Mouse (Mus musculus) brain, embryonic 14.5 days (tissue): ENCODE measurements around the gene Tbc1d30. TPM values are rescaled to one million over a fixed set of nuclear protein-coding genes. Genes with fewer than 3 reads are reported as not detected.

Source experiments
- DNase-seq: peaks from one replicate; pipeline ENCODE4 v3.0.0-alpha.2; 2011; ENCODE audit warnings: low read depth
- CTCF ChIP-seq: fragments of 200-500 bp; IDR thresholded peaks from 2 replicates; pipeline ENCODE4 v1.5.1; 2012; ENCODE audit warnings: inconsistent platforms, mild to moderate bottlenecking, moderate library complexity, borderline replicate concordance; ENCODE audit not compliant: insufficient read depth, insufficient read length; ENCODE audit errors: extremely low read depth
- POLR2A ChIP-seq: fragments of 200-500 bp; IDR thresholded peaks from 2 replicates; pipeline ENCODE4 v1.6.1; 2012; ENCODE audit warnings: mild to moderate bottlenecking, inconsistent platforms, borderline replicate concordance; ENCODE audit not compliant: poor library complexity, insufficient read depth, insufficient read length, severe bottlenecking; ENCODE audit errors: extremely low read depth
- polyA plus RNA-seq: library from polyadenylated mRNA; depleted of rRNA; stranded (reverse); fragments of >200 nt; gene quantifications from 2 replicates; pipeline ENCODE4 v1.2.3, GENCODE M21; 2012; rRNA removed

Gene Tbc1d30
- 13.9 and 25.1 TPM in 2 replicates for polyA plus RNA-seq

DNA sequence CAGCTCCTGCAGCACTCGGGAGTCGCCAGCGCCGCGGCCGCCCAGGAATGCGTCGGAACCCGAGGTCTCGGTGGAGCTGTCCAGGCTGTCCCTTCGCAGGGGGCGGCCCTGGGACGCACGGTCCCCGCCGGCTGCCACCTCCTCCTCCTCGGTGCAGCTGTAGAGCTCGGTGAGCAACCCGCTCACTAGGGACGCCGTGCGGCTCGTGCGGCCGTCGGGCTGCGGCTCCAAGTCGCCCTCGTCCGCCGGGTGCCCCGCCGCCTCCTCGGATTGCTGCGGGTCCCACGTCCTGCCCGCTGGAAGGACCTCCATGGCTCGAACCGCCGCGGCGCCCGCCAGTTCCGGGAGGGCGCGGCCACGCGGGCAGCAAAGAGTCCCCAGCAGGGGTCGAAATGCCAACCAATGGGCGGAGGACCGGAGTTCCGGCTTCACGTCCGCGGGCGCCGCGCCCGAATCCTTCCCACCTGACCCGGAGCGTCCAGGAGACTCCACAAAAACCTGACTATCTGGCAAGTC is at the start of gene Tbc1d30:
Gene Tbc1d30, minus strand, starts transcription at position 213 of the 516 bp plus-strand sequence.
- no peak for TF ChIP-seq POLR2A
- TF ChIP-seq CTCF = no peak
- DNase-seq = peak; percentile 52

DNA sequence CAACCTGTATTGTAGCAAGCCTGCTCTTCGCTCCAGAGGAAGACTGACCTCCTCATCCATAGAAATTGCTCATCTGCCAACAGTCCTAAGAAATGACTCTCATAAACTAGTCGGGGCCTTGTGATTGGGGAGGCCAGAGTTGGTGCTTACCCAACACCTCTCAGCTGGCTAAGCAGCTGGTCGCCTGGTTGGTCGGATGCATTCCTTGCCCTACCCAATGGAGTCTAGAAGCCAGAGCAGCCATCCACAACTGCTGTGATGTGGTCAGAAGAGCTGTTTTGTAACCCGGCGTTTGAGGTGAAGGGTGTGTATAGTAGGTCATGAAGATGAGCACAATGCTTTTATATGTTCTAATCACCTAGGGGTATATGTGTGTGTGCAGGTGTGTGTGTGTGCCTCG is 47.5 kb upstream of the Tbc1d30 start:
- no peak for TF ChIP-seq CTCF
- TF ChIP-seq POLR2A = no peak
- no peak for DNase-seq

DNA sequence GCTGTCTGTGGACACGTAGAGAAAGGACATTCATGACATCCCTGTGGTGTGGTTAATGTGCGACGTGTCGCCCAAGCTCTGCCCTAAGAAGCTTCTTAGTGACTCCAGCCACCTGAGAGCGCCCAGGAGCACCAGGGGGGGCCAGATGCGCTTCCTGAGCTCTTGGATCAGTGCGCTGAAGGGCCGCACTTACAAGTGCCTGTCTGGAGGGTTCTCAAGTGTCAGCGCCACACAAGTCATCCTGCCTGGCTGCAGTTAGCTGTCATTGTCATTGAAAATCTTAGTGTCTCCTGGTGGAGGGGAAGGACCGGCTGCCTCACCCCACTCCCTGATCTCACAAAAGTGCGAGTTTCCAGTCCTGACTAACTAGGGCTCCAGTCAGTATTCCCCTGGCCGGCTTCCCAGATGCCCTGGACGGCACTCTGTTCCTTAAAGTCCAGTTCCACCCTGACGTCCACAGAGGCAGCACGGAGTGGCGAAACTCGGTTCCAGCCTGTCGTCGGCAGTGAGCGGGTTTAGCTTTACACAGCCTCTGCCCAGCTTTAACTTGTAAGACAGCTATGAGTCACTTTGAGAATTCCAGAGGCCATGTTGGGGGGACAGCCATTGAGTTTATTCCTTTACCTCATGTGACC is 44.6 kb upstream of the Tbc1d30 start:
- TF ChIP-seq CTCF = no peak
- DNase-seq = no peak

DNA sequence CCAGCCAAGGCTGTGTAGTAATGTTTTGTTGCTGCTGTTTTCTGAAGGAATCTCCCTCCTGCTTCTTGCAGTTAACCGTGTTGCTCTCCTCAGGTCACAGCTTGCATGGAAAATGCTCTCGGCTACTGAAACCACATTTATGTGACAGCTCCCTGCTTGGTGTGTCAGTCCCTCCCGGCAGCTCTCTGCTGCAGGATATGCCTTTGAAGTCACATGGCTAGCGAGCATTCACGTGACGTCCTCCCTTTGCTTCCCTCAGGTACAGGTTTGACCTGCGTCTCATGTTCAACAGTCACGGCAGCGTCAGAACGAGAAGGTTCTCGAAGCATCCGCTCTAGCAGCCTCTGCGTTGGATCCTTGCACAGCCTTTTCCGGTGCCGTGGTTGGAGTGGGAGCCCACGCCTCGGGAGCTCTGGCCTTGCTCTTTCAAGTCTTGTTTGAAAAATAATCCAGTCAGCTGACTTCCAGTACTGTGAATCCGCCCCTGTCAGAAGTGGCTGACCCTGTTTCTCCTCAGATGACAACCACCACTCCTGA is 43.8 kb upstream of the Tbc1d30 start:
- DNase-seq = no peak
- no peak for TF ChIP-seq POLR2A
- TF ChIP-seq CTCF = no peak

DNA sequence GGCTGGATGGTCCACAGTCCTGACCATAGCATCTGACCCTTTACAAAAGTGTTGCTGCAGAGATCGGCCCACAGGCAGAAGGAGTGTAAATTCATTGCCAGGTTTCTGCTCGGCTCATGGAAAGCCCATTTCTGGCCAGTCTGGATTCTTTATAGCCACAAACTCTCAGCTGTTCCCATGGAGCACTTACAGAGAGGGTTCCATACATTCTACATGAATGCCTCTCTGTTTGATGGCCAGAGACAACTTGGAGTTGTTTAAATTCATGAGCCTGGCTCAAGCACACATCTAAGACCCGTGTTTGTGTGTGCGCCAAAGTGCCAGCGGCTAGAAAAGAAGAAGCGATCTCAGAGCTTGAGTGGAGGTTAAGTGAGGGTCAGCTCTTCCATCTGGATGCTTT is 43.2 kb upstream of the Tbc1d30 start:
- TF ChIP-seq POLR2A (no peak), CTCF (no peak)
- peak; percentile 36 for DNase-seq

DNA sequence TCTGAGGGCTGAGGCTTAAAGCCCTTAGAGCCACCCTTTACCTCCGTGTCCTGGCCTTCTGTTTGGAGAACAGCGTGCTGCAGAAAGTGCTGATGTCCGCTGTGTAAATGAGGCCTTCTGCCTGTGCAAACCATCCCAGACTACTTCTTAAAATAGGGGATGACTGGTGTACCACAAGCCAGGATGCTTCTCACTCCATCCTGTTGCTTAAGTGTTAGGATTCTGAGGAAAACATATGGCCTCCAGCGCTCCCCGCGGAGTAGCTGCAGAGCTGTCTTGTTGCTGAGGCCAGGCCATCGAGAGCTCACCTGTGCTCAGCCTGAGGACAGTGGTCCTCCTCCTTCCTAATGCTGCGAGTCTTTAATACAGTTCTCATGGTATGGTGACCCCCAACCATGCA is 40.8 kb upstream of the Tbc1d30 start:
- DNase-seq = no peak
- TF ChIP-seq CTCF (no peak), POLR2A (no peak)

DNA sequence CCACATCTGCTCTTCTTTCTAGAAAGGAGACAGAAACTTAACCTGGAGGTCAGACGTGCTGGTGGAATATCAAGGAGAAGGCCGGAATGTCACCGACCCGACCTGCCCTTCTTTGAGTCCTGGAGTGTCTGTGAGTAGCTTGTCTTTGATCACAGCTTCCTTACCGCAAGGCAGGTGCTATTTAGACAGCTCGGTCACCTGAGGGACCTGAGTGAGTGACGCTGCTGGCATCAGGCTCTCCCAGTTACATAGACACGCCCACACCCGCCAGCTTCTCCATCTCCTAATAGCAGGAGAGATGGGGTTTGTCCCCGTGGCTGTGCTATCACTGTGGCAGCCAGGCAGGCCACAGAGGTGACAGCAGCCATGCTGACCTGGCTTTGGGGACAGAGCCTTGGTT is 39.5 kb upstream of the Tbc1d30 start:
- no peak for DNase-seq
- TF ChIP-seq POLR2A (no peak), CTCF (no peak)

DNA sequence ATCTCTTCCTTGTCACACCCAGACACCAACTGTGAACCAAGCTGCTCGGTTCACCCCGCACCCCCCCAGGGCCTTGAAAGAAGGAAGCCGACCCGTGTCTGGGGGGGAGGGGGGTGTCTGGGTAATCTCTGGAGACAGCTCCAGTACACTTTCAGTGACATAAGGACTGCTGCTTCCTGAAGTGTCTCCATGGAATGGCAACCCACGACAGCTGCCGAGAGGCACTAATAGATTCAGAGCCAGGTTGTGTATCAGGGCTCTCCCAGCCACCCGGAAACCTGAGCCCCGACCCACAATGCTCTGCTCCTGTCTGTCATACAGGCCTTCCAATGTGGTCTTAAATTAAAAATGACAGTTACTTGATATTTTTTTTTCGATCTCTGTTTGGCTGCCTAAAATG is 35.3 kb upstream of the Tbc1d30 start:
- no peak for TF ChIP-seq CTCF
- TF ChIP-seq POLR2A = no peak
- DNase-seq = peak; percentile 46

DNA sequence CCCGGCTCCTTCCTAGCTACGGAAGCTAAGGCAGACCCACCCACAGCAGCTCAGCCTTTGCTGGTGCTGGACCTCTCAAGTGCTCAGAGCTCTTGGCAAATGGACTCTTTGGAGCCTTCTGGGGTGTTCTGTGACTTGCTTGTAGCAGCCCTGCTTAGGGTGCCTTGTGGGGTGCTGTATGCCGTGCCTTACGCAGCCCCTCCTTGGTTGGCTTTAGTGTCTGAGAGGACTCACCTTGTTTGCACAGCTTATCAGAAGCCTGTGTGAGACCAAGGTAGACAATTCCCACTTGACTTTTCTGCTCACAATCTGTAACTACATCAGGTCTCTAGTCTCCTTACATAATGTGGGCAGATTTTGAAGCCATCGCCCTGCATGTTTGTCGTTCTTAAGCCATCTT is 34.6 kb upstream of the Tbc1d30 start:
- TF ChIP-seq POLR2A (no peak), CTCF (no peak)
- no peak for DNase-seq

DNA sequence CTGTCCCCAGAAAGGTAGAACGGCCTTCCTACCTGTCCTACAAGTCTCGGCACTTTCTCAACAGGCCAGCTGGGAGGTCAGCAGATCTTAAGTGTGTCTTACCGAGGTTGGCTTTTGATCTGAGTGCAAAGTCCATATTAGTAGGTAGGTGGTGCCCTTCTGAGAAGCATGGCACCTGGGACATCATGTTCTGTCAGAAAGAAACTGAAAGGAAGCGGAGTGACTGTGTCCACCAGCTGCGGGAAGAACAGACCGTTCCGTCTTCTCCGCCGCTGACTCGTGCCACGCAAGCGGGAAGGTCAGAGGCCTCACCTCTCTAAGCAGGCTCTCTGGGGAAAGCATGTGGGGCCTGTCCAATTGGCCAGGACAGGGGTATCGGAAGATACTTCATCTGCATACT is 33.6 kb upstream of the Tbc1d30 start:
- TF ChIP-seq POLR2A (no peak), CTCF (no peak)
- DNase-seq = no peak

DNA sequence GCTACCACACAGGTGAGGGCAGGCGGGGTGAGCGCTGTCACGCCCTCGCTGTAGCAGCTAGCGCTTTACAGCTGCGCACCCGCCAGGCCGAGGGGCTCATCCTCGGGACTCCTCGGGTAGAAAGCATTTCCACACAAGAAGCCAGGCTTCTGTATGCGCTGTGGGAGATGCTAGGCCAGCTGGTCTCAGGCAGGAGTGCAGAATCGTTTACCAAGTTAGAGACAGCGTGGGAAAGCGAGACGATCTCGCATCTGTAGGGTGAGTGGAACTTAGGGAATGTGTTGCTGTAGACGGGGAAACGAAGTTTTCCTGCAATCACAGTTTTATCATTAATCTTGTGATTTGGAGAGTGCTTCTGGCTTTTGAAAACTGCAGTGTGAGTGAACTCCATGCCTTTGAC is 30.2 kb upstream of the Tbc1d30 start:
- TF ChIP-seq CTCF = no peak
- TF ChIP-seq POLR2A = no peak
- no peak for DNase-seq

DNA sequence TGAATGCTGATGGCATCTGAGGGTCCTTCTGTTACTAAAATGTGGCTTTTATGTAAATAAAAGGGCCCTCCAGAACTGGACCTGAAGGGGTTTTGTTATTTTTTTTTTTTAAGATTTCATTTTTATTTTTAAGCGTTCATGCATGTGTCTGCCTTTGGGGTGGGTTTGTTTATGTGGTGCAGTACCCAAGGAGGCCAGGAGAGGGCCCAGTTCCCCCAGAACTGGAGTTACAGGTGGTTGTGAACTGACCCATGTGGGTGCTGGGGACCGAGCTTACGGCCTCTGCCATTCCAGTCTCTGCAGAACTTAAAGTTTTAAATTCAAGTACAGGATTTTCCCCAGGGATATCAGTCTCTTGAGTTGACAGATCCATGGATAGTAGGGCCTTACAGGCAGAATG is 28.3 kb upstream of the Tbc1d30 start:
- TF ChIP-seq CTCF (peak; percentile 35; the same call in 1 of the 2 replicates), POLR2A (no peak)
- no peak for DNase-seq
